Mouse (Mus musculus): ENCODE measurements at regions not wholly inside any gene's neighbourhood (a gene's known extent, or its start where the extent isn't known, plus 50 kb on each side); places are given as distances from the start of the nearest gene placed in this dataset.
A peak's percentile ranks its signal among the peaks of the same experiment; 100 is the strongest.
"Not testable (repeated sequence)": the region's sequence is repeated elsewhere in the genome, so short reads cannot be mapped to it uniquely, and the experiment has no call there.

- DNase-seq: peak; percentile 18
Observed at GRCm38 (mm10) chr2:100252006-100252405, 1372.5 kb upstream of the Rag2 start.

GRCm38 (mm10) chr2:100259136-100259853 lies 1365.2 kb upstream of the Rag2 start:
- DNase-seq: no peak

- no peak for DNase-seq
Observed at GRCm38 (mm10) chr2:100306516-100306915, 1318.0 kb upstream of the Rag2 start.

DNA sequence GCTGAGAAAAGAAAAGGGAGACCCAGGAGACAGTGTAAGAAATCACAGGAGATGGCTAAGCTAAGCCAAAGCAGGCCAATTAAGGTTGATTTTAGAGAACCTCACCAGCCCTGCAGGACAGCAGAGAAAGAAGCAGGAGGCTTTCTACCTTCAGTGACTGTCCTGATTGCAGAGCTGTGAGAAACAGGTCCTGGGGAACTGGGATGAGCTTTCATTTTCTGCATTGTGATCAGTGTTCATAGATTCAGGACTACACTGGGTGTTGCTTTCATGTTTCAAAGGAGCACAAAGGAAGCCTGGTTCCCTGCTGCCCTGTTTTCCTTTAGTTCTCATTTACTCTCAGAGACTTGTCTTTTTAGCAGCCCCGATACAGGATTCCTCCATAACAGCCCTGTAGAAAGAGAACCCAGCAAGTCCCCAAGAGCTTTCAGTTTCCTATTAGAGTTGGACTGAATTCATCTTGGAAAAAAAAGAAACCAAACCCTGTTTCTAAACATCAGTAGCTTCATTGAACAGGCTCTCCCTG lies 1311.7 kb upstream of the Rag2 start:
- no peak for DNase-seq

DNA sequence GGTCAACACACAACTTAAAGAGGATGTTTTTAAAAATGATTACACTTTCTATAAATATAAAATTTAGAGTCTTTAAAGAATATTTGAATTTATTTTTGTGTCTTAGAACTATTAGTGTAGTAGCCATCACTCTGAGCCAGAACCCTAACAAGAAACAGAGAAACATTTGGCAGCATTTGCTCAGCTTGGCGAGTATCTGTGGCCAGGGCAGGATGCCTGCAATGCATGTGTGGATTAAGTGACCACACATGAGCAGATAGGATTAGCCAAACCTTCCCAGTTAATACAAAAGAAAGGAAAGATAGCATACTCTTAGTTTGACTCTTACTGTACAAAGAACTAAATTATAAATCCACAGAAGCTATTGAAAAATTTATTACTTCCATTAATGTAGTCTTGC lies 1304.1 kb upstream of the Rag2 start:
- DNase-seq: no peak

DNA sequence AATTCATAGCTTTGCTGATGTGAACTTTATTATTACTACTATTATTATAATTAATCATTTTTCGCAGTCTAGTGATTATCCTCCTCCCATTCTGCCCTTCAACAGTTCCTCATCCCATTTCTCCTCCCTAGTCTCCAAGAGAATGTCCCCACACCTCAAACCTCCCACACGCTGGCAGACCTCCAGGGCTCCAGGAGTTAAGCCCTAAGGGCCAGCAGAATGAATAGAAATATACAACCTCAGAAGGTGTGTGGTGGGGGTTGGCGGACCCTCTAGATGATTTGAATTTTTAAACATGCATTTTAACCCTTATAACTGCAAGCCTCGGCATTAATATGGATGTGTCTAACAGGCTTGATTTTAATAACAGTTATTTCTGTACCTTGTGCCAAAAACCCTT lies 1283.8 kb upstream of the Rag2 start:
- DNase-seq: no peak

DNA sequence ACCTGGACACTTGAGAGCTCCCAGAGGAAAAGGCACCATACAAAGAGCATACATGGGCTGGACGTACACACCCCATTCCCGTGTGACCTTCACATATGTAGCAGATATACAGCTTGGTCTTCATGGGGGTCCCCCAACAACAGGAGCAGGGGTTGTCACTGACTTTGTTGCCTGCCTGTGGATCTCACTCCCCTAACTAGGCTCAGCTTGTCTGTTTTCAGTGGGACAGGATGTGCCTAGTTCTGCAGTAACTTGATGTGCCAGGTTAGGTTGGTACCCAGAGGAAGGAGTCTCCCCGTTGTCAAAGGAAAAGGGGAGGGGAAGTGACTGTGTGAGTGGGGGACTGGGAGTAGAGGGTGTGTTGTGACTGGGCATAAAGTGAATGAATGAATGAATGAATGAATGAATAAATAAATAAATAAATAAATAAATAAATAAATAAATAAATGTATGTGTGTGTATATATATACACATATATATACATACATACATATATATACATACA lies 1279.5 kb upstream of the Rag2 start:
- no peak for DNase-seq

- DNase-seq: not testable (repeated sequence)
Observed at GRCm38 (mm10) chr2:100365616-100366015, 1258.9 kb upstream of the Rag2 start.

DNA sequence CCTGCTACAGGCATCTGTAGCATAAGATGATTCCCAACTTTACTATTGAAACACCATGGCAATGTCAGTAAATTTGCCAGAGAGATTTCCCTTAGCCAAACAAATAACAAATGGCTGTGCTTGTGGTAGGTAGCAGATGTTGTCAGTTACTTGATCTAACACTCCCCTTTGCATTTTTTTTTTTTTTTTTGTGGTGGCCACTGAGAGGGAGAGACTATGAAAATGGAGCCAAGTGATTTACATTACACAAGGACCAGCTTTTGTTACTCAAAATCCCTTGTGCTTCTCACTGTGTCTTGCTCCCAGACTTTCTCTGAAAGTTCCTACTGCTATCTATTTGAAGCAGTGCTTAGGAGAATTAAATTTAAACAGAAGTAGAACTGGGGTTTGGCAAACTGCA lies 1224.7 kb upstream of the Rag2 start:
- no peak for DNase-seq

- DNase-seq: no peak
Observed at GRCm38 (mm10) chr2:100426661-100427060, 1197.9 kb upstream of the Rag2 start.

DNA sequence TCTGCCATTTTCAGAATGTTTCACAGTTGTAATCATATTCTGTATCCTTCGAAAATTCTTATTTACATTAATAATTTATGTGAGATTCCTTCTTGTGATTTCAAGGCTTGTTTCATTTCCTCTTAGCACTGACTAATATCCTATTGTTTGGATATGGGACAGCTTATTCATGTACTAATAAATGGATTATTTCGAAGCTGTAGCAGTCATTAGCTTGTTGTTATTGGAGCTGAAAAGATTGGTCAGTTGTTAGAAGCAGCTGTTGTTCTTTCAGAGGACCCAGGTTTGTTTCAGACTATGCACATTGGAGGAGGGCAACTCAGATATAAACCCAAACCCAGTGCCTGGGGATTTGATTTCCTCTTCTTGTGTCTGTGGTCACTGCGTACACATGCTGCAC lies 1189.5 kb upstream of the Rag2 start:
- no peak for DNase-seq

GRCm38 (mm10) chr2:100445868-100446267 lies 1178.7 kb upstream of the Rag2 start:
- DNase-seq: no peak

DNA sequence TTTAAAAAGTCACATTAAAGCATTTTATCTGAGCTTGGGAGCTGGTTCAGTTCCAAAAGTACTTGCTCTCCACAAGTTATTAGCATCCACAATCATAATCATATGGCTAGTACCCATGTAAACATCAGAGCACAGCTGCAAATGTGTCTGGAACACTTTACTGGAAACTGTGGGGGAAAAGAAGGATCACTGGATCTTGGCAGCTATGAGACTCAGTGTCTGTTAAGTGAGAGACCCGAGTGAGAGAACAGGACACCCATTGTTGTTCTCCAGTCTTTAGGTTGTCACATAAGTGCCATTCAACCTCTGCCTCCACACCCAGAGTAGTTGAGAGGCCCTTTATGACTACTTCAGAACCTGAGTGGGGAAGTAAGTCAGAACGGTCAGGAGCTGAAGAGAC lies 1178.2 kb upstream of the Rag2 start:
- no peak for DNase-seq

GRCm38 (mm10) chr2:100459641-100460040 lies 1164.9 kb upstream of the Rag2 start:
- not testable (repeated sequence) for DNase-seq

DNA sequence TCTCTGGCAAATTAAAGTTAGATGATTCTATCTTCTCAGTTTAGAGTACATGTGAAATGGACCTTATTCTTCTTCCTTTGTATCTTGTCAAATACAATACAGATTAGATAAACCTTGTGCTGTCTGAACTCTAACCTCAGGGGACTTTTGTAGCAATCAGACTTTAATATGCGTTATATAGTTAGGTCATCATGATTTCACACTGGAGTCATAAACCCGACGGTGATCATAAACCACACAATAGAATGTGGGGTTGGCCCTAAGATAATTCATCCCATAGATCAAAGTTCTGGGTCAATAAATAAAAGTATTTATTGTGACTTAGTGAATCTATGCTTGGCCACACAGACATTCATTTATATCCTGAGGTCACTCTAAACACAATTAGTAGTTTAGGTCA lies 1138.3 kb upstream of the Rag2 start:
- not testable (repeated sequence) for DNase-seq

GRCm38 (mm10) chr2:100505114-100505513 lies 1119.4 kb upstream of the Rag2 start:
- DNase-seq: not testable (repeated sequence)
